Mouse (Mus musculus) ES-Bruce4 (cell line): Measurements from ENCODE around the gene Avpr1a. TPM values are rescaled to one million over a fixed set of nuclear protein-coding genes. Genes with fewer than 3 reads are reported as not detected.

ENCODE experiments used
- H3K27ac ChIP-seq: 2 replicates; pipeline ENCODE4 v1.5.1; 2012; ENCODE audit warnings: low read length, inconsistent platforms; ENCODE audit not compliant: insufficient read depth
- H3K27me3 ChIP-seq: 2 replicates; pipeline ENCODE4 v1.6.1; 2012; ENCODE audit warnings: mild to moderate bottlenecking, low read length, inconsistent platforms; ENCODE audit not compliant: control insufficient read depth, poor library complexity, insufficient read depth, severe bottlenecking
- H3K36me3 ChIP-seq: 2 replicates; pipeline ENCODE4 v1.6.1; 2012; ENCODE audit warnings: inconsistent platforms, mild to moderate bottlenecking, low read length, moderate library complexity; ENCODE audit not compliant: control insufficient read depth, poor library complexity, insufficient read depth, severe bottlenecking
- H3K4me1 ChIP-seq: one replicate; pipeline ENCODE4 v1.8.1; 2011; ENCODE audit warnings: low read length; ENCODE audit not compliant: control insufficient read depth, insufficient read depth
- H3K4me3 ChIP-seq: 2 replicates; pipeline ENCODE4 v1.5.1; 2011; ENCODE audit warnings: low read depth, mild to moderate bottlenecking, low read length
- H3K9ac ChIP-seq: 2 replicates; pipeline ENCODE4 v1.6.1; 2012; ENCODE audit warnings: low read depth, mild to moderate bottlenecking, inconsistent platforms; ENCODE audit not compliant: poor library complexity, severe bottlenecking
- H3K9me3 ChIP-seq: replicated peaks from 2 replicates; pipeline ENCODE4 v1.6.1; 2012; ENCODE audit warnings: mild to moderate bottlenecking, low read length, inconsistent platforms; ENCODE audit not compliant: control insufficient read depth, poor library complexity, insufficient read depth, severe bottlenecking
- CTCF ChIP-seq: IDR thresholded peaks from one replicate; pipeline ENCODE4 v1.8.1; 2011; ENCODE audit warnings: low read depth, low read length
- EP300 ChIP-seq: IDR thresholded peaks from 2 replicates; pipeline ENCODE4 v1.6.1; 2011; ENCODE audit warnings: low read depth, low read length; ENCODE audit not compliant: insufficient read depth
- POLR2A ChIP-seq: IDR thresholded peaks from one replicate; pipeline ENCODE4 v1.8.1; 2011; ENCODE audit warnings: low read length; ENCODE audit not compliant: insufficient read depth
- polyA plus RNA-seq: library from polyadenylated mRNA; stranded (reverse); fragments of >200 nt; gene quantifications from 2 replicates; pipeline ENCODE4 v1.2.4, GENCODE M21; 2011; ENCODE audit warnings: low read depth; ENCODE audit not compliant: missing spikeins, insufficient read depth, insufficient read length

Gene Avpr1a
- not detected in 2 replicates for polyA plus RNA-seq

DNA sequence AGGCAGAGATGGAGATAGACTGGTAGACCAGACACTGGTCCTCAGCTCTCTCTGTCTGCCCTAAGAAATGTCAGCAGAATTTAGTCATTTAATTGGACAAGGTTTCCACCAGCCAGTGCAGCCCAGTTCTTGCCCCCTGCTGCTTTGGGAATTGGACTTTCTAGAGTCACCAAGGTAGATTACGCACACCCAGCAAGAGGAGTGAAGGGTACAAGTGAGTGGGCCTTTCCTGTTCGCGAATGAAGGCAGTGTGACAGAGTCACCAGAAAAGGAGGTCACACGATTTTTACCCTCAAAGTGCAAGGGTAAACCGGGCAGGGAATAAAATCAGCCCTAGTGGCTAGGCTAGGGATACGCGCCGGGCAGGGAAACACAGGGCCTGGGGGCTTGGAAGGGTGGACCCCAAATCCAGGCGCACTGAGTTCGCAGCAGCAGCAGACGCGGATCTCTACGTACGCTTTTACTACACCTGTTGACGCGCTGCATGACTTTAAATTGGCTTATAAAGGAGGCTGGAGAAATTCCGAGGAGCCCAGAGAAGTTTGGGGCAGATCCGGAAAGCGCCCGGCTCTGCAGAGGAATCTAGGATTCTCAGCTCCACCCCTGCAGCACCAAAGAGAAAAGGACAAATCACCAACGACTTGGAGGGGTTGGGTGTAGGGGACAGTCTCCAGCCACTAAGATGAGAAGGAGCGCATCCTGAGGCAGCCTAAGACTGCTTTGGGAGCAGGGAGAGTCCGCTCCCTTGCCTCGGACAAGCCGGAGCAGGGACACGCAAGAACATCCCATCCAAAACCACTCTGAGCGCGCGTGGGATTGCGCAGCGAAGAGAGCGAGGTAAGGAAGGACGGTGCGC, at the start of gene Avpr1a:
Gene Avpr1a, plus strand, starts transcription at position 639 of the 856 bp plus-strand sequence.
- H3K9me3 ChIP-seq = no peaks in the 10 kb centered on the region
- H3K27ac ChIP-seq = no peak within 1 kb of the TSS
- no peak within 1 kb of the TSS; the same call in 1 of the 2 replicates for H3K9ac ChIP-seq

GRCm38 (mm10) chr10:122402270-122402669, 46.0 kb upstream of the Avpr1a start:
- Histone ChIP-seq H3K9ac (no peak overlapping the region), H3K4me3 (no peak overlapping the region), H3K36me3 (no peaks in the 10 kb centered on the region), H3K27ac (no peak overlapping the region), H3K9me3 (no peaks in the 10 kb centered on the region), H3K27me3 (no peaks in the 10 kb centered on the region), H3K4me1 (no peaks in the 10 kb centered on the region)
- no peak for TF ChIP-seq EP300
- no peak for TF ChIP-seq POLR2A
- no peak for TF ChIP-seq CTCF

More for the DNA sequence above, at the start of gene Avpr1a:
- no peaks in the 10 kb centered on the region for H3K27me3 ChIP-seq
- no peaks in the 10 kb centered on the region for H3K4me1 ChIP-seq
- TF ChIP-seq CTCF = no peak
- TF ChIP-seq POLR2A = no peak
- no peak for TF ChIP-seq EP300
- H3K36me3 ChIP-seq = no peaks in the 10 kb centered on the region
- peak within 1 kb of the TSS; percentile 34 for H3K4me3 ChIP-seq

- no peak for TF ChIP-seq CTCF
- Histone ChIP-seq H3K27me3 (no peaks in the 10 kb centered on the region), H3K27ac (no peak overlapping the region), H3K4me3 (no peak overlapping the region), H3K4me1 (no peaks in the 10 kb centered on the region), H3K36me3 (no peaks in the 10 kb centered on the region), H3K9me3 (no peaks in the 10 kb centered on the region; the same call in 1 of the 2 replicates), H3K9ac (no peak overlapping the region)
These were observed 42.0 kb upstream of the Avpr1a start for GRCm38 (mm10) chr10:122406333-122406732.

DNA sequence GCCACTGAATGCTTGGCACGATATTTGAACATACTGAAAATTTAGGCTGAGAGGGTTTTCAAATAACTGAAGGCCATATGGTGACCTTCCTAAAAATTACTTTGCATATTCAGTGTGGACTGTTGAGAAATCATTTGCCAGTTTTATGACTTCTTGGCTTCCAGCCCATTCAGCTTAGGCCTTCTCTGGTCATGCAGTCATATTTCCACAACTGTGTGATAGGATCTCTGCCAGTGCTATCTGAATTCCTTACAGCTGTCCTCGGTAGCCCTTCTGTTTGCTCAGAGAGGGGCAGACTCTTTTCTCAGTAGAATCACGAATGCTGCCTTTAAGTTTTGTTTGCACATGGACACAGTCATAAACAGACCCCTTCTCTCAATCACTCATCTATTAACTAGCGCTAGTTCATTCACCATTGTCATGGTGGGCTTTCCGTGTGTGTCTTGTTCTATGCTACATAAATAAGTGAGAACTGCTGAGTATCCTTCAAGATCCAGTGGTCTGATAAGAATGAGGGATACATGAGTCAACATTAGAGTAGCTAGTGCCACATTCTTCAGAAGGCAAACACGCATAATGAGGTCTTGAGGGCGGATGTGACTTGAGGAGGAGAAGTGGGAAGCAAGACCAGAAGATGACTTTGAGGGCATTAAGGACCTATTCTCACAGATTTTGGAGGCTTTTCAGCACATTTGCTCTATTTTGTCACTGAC, 39.4 kb upstream of the Avpr1a start:
- no peak overlapping the region for H3K4me3 ChIP-seq
- H3K9ac ChIP-seq = no peak overlapping the region
- H3K9me3 ChIP-seq = no peaks in the 10 kb centered on the region; the same call in 1 of the 2 replicates
- no peaks in the 10 kb centered on the region for H3K27me3 ChIP-seq
- no peak overlapping the region for H3K27ac ChIP-seq
- TF ChIP-seq EP300 (no peak), CTCF (no peak), POLR2A (no peak)
- H3K4me1 ChIP-seq = no peaks in the 10 kb centered on the region
- H3K36me3 ChIP-seq = no peaks in the 10 kb centered on the region

DNA sequence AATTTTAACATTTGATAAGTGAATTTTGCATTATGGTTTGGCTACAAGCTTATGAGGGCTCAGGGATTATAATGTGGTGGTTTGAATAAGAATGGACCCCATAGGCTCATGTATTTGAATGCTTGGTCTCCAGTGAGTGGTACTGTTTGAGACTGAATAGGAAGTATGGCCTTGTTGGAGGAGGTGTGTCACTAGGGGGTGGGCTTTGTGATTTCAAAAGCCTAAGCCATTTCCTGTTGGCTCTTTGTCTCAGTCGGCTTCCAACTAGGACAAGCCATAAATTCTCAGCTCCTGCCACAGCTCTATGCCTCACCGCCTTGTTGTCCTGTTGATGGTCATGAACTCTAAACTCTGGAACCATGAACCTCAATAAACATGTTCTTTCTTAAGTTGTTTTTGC, 37.5 kb upstream of the Avpr1a start:
- H3K4me3 ChIP-seq = no peak overlapping the region
- H3K4me1 ChIP-seq = no peaks in the 10 kb centered on the region
- no peaks in the 10 kb centered on the region; the same call in 1 of the 2 replicates for H3K9me3 ChIP-seq
- H3K9ac ChIP-seq = no peak overlapping the region
- TF ChIP-seq EP300 (no peak), POLR2A (no peak), CTCF (no peak)
- H3K27ac ChIP-seq = no peak overlapping the region
- H3K27me3 ChIP-seq = no peaks in the 10 kb centered on the region
- no peaks in the 10 kb centered on the region for H3K36me3 ChIP-seq

GRCm38 (mm10) chr10:122432690-122433089, 15.6 kb upstream of the Avpr1a start:
- no peak for TF ChIP-seq CTCF
- TF ChIP-seq EP300 = no peak
- TF ChIP-seq POLR2A = no peak
- H3K4me1 ChIP-seq = no peaks in the 10 kb centered on the region
- no peak overlapping the region for H3K27ac ChIP-seq
- H3K27me3 ChIP-seq = no peaks in the 10 kb centered on the region
- H3K4me3 ChIP-seq = no peak overlapping the region
- no peak overlapping the region for H3K9ac ChIP-seq
- H3K9me3 ChIP-seq = no peaks in the 10 kb centered on the region
- no peaks in the 10 kb centered on the region for H3K36me3 ChIP-seq
